Mouse (Mus musculus) cerebellum, adult (tissue): ENCODE measurements around the gene Ctrc.
A peak's percentile ranks its signal among the peaks of the same experiment; 100 is the strongest.
"Not testable (repeated sequence)": the region's sequence is repeated elsewhere in the genome, so short reads cannot be mapped to it uniquely, and the experiment has no call there.

Experiments
- ATAC-seq: cut with Nextera tagmentation; 2 replicates; pipeline ENCODE4 v1.9.2; 2017; ENCODE audit warnings: mild to moderate bottlenecking, moderate library complexity, mixed read lengths; ENCODE audit not compliant: insufficient number of reproducible peaks, low FRiP score, low TSS enrichment

Gene Ctrc

GRCm38 (mm10) chr4:141791486-141791885 is 54.7 kb downstream of the Ctrc start:
- ATAC-seq, result no peak

DNA sequence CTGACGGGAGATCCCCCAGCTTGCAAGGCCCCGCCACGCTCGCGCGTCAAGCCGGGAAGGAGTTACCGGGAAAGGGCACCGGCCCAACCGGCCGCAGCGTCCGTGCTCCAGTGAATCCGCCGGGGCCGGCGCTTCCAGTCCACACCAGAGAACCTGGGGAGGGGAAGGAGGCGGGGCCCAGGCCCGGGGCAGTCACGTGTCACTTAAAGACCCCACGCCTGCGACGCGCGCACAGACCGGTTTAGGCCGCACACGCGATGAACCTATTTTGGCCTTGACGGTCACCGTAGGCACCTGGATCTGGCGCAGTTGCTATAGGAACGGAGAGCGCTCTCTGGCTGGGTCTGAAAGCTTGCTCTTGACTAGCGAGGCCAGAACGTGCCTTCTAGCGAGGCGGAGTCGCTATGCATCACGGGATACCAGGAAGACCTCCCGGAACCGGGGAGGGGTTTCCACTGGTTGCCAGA is 55.6 kb downstream of the Ctrc start, which contains the start of gene Dnajc16:
Dnajc16 (minus strand) TSS at position 408 of the 467 bp plus-strand sequence.
- peak; percentile 84 for ATAC-seq

- ATAC-seq, result no peak
Observed at GRCm38 (mm10) chr4:141789564-141790218, 56.5 kb downstream of the Ctrc start.

DNA sequence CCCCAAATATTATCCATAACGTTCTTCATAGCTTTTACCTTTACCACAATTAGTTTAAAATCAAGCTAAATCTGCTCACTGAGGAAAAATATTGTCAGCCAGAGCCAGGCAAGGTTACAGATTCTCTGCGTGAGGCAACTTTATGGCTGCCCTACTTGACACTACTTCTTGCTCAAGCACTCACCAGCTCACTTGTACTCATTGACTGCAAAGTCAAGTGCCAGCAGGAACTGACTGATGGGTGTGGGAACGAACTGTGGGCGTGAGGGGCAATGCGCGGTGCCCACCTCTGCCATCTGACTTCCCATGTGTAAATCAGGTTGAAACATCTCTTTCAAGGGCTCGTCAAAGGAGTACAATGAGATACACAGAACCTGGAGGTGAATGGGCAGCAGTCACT is 58.7 kb downstream of the Ctrc start:
- no peak for ATAC-seq

DNA sequence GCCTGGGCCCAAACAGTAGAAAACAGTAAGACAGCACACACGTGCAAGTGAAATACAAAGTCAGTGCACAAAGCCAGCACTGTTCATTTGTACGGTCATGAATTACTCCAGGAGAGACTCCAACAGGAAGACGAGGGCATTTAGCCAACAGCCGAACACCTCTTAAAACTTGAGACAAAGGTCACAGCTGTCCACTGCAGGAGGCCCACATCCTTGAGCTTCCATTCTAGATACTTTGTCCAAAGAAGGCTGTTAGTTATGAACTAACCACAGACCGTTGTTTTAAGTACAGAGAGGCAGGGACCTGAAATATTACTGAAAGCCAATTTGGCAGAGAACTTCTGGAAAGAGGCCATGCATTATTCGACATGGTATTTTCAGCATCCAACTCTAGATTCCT is 59.1 kb downstream of the Ctrc start:
- ATAC-seq, result no peak

GRCm38 (mm10) chr4:141786141-141786540 is 60.0 kb downstream of the Ctrc start:
- ATAC-seq, result no peak

DNA sequence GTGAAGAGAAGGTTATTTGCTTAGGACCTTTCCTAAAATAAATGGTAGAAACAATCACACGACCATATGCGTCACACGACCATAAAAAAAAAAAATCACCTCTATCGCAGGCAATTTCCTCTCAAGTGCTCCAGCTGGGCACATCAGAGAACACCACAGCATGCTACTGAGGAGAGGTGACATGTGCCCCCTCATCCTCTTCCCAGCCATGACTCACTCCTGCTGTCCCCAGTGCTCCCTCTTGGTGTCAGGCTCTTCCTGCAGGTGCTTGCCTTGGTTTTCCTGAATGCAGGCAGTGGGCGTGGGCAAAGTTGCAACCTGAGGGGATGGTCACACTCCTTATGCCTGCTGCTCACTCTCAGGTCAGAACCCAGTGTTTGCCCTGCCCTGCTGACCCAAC is 61.3 kb downstream of the Ctrc start:
- ATAC-seq, result no peak

DNA sequence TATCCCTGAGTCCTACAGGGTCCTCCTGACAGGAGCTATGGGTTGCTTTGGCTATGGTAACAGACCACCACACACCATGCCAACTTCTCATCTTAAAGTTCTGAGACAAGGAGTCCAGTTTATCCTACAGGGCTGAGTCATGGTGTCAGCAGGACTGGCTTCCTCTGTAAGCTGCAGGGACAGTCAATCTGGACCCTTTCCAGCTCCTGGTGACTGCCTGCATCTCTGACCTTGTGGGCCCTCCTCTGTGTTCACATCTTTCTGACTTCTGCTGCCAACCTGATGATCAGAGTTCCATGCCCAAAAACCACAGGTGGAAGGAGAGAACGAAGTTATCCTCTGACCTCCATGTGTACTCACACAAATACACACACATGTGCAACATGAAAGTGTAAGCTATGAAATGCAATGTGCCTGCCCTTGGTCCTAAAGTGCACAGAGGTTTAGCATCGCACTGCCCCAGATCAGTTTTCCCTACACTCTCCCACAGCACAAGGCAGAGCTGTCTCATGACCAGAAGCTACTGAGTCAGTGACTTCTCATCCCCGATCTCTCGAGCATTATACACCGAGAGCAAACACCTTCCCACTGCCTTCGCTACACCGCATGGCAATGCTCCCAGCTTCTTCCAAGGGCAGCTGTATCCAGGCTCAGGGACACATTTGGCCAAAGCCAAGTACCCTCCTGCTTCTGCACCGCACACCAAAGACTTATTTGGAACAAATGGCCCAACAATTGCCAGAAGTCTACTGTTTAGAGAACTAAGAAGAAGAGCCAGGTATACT is 64.8 kb downstream of the Ctrc start:
- no peak for ATAC-seq

DNA sequence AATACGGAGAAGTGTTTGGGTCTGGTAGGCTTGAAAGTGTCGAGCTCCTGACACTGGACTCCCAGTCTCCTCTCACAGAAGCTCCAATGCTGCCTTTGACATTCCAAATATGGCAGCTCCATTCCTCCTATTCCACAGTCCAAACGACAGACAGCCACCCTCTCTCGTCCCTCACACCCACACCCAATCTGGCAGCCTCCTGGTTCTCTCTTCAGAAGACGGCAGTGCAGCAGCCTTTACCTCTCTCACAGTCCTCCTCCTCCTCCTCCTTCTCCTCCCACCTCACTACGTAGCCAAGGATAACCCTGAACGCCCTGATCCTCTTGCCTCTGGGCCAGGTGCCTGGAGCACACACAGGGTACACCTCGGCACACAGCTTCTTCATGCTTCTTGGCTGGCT is 66.3 kb downstream of the Ctrc start:
- no peak for ATAC-seq

DNA sequence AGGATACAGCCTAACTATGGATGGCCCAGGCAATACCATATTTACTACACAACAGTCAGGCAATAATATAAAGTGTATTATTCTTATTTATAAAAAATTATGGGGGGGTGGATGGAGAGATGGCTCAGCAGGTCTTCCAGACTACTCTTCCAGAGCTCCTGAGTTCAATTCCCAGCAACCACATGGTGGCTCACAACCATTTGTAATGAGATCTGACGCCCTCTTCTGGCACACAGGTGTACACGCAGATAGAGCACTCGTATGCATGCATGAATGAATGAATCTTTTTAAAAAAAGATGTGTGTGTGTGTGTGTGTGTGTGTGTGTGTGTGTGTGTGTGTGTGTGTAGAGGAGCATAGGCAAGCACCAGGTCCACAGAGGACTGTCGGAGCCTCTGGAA is 73.1 kb downstream of the Ctrc start:
- not testable (repeated sequence) for ATAC-seq

- no peak for ATAC-seq
Observed at GRCm38 (mm10) chr4:141771823-141772222, 74.3 kb downstream of the Ctrc start.

- no peak for ATAC-seq
Observed at GRCm38 (mm10) chr4:141769501-141770160, 76.5 kb downstream of the Ctrc start.

- peak; percentile 87; the same call in 1 of the 2 replicates for ATAC-seq
Observed at GRCm38 (mm10) chr4:141767353-141768036, 78.7 kb downstream of the Ctrc start.

- no peak for ATAC-seq
Observed at GRCm38 (mm10) chr4:141766668-141767352, 79.3 kb downstream of the Ctrc start.

GRCm38 (mm10) chr4:141766316-141766667 is 79.9 kb downstream of the Ctrc start:
- no peak for ATAC-seq

- ATAC-seq, result no peak
Observed at GRCm38 (mm10) chr4:141765008-141765407, 81.2 kb downstream of the Ctrc start.
